Mouse (Mus musculus): ENCODE data around the gene Ubr3. TPM values are rescaled to one million over a fixed set of nuclear protein-coding genes. Genes with fewer than 3 reads are reported as not detected.
A peak's percentile ranks its signal among the peaks of the same experiment; 100 is the strongest.

Gene Ubr3
- polyA plus RNA-seq, 1 experiment from 2014 or later: 17.1 TPM

- no peak overlapping the region for H3K4me2 ChIP-seq
- WGBS: 59% methylated on average over 1 of the region's 1 CpGs
- no peaks in the 10 kb centered on the region for H3K27me3 ChIP-seq (ENCODE audit: control insufficient read depth, insufficient read depth, low read length)
Measured at GRCm38 (mm10) chr2:70035358-70035757, 138.3 kb downstream of the Ubr3 start.

DNA sequence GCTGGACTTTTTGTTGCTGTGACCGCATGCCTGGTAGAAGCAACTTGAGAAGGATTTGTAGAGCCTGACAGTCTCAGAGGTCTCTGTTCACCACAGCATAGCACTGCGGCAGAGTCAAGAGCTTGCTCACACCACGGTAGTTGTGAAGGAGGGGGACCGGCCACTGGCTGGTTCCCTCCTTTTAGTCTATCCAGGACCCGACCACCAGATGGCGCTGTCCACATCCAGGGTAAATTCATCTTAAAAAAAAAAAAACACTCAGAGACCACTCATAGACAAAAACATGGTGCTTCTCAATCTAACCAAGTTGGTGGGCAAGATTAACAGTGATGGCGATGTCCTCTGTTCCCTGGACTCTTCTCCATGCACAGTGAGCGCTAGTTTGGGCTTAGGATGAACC lies 140.2 kb downstream of the Ubr3 start:
- H3K27me3 ChIP-seq (ENCODE audit: control insufficient read depth, insufficient read depth, low read length): no peaks in the 10 kb centered on the region
- H3K9ac ChIP-seq (ENCODE audit: low read length): no peak overlapping the region
- H3K4me2 ChIP-seq: no peak overlapping the region
- no peaks in the 10 kb centered on the region for H3K36me3 ChIP-seq (ENCODE audit: control insufficient read depth, insufficient read depth, low read length)
- peaks cover 5% of the 10 kb centered on the region; the same call in 1 of the 2 replicates for H3K4me1 ChIP-seq (ENCODE audit: control insufficient read depth, insufficient read depth, low read length)
- no peak overlapping the region for H3K4me3 ChIP-seq (ENCODE audit: low read depth, low read length)
- H3K9me3 ChIP-seq (ENCODE audit: control insufficient read depth, low read length): no peaks in the 10 kb centered on the region
- ATAC-seq (ENCODE audit: low FRiP score) (no peak), DNase-seq (ENCODE audit: low spot score, missing footprints) (no peak)
- H3K27ac ChIP-seq (ENCODE audit: low read depth, low read length): no peak overlapping the region
- WGBS: 80% methylated on average over 8 of the region's 8 CpGs

More at GRCm38 (mm10) chr2:70035358-70035757, 138.3 kb downstream of the Ubr3 start:
- H3K4me3 ChIP-seq (ENCODE audit: low read depth, low read length): no peak overlapping the region
- H3K4me1 ChIP-seq (ENCODE audit: control insufficient read depth, insufficient read depth, low read length): peaks cover 5% of the 10 kb centered on the region; the same call in 1 of the 2 replicates
- ATAC-seq (ENCODE audit: low FRiP score) (no peak), DNase-seq (ENCODE audit: low spot score, missing footprints) (no peak)
- H3K9ac ChIP-seq (ENCODE audit: low read length): no peak overlapping the region
- H3K27ac ChIP-seq (ENCODE audit: low read depth, low read length): no peak overlapping the region
- H3K36me3 ChIP-seq (ENCODE audit: control insufficient read depth, insufficient read depth, low read length): no peaks in the 10 kb centered on the region
- H3K9me3 ChIP-seq (ENCODE audit: control insufficient read depth, low read length): no peaks in the 10 kb centered on the region

DNA sequence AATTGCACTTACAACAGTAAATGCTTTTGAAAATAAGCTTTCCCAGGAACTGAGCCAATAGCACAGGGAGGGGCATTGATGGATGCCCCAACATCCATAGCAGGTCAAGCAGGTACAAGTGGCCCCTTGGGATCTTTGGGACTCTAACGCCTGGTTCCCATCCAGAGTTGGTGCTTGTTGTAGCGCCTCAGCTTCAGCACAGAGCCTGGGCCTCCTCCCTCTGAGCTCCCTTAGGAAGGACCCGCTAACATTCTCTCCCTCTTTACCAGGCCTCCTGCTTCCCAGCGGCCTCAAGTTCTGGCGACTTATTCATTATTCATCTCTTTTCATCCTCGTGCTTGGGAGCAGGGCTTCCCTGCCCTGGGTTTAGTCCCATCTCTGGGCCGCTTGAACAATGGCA lies 141.7 kb downstream of the Ubr3 start, which contains the start of gene Myo3b:
Myo3b (plus strand) TSS at position 375 of the 400 bp plus-strand sequence.
- DNase-seq (ENCODE audit: low spot score, missing footprints): peak; percentile 84
- Histone ChIP-seq H3K9ac (ENCODE audit: low read length) (no peak within 1 kb of the TSS), H3K4me1 (ENCODE audit: control insufficient read depth, insufficient read depth, low read length) (peaks cover 5% of the 10 kb centered on the region; the same call in 1 of the 2 replicates), H3K27me3 (ENCODE audit: control insufficient read depth, insufficient read depth, low read length) (no peaks in the 10 kb centered on the region), H3K27ac (ENCODE audit: low read depth, low read length) (no peak within 1 kb of the TSS), H3K4me3 (ENCODE audit: low read depth, low read length) (no peak within 1 kb of the TSS), H3K36me3 (ENCODE audit: control insufficient read depth, insufficient read depth, low read length) (no peaks in the 10 kb centered on the region), H3K9me3 (ENCODE audit: control insufficient read depth, low read length) (no peaks in the 10 kb centered on the region), H3K4me2 (no peak within 1 kb of the TSS)
- WGBS: 25% methylated on average over 7 of the region's 7 CpGs
- ATAC-seq (ENCODE audit: low FRiP score): no peak

DNA sequence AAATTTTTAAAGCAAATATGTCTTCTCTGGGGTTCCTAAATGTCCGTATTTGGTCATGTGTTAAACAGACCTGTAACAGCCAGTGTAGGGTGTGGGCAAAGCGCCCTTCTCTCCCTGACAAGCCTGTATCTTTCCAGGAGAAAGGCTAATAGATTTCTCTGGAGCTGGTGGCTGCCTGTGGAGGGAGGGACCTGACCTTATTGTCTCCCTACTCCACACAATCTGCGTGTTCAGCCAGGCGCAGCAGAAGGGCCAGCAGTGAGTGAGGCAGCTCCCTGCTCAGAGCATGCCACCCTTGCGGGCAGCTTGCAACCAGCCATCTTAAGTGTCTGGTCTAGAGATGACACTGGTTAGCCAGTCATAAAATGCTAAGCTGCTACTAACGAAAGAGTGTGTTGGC lies 147.4 kb downstream of the Ubr3 start:
- Histone ChIP-seq H3K36me3 (ENCODE audit: control insufficient read depth, insufficient read depth, low read length) (no peaks in the 10 kb centered on the region), H3K4me3 (ENCODE audit: low read depth, low read length) (no peak overlapping the region), H3K4me1 (ENCODE audit: control insufficient read depth, insufficient read depth, low read length) (no peaks in the 10 kb centered on the region), H3K4me2 (no peak overlapping the region), H3K9me3 (ENCODE audit: control insufficient read depth, low read length) (no peaks in the 10 kb centered on the region), H3K27ac (ENCODE audit: low read depth, low read length) (no peak overlapping the region), H3K9ac (ENCODE audit: low read length) (no peak overlapping the region), H3K27me3 (ENCODE audit: control insufficient read depth, insufficient read depth, low read length) (no peaks in the 10 kb centered on the region)
- DNase-seq (ENCODE audit: low spot score, missing footprints): no peak
- 26% methylated on average over 6 of the region's 6 CpGs for WGBS
- peak; percentile 50; the same call in 1 of the 2 replicates for ATAC-seq (ENCODE audit: low FRiP score)

DNA sequence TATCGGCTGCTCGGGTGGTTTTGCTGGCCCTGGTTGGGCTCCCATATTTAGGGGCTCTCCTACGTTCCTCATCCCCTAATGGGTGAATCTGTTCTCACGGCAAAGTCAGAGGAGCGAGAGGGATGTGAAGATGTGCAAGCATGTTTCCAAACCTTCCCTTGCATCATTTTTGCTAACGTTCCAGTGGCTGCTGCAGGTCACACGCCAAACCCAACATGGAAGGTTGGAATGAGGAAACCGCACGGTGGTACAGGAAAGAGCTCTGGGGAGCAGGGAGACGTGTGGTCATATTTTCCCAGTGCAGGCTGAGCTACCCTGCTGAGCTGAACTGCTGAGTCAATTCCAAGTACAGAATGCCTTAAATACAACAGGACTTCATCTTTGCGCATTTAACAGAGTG lies 150.8 kb downstream of the Ubr3 start:
- H3K9me3 ChIP-seq (ENCODE audit: control insufficient read depth, low read length): no peaks in the 10 kb centered on the region
- H3K36me3 ChIP-seq (ENCODE audit: control insufficient read depth, insufficient read depth, low read length): no peaks in the 10 kb centered on the region
- H3K27me3 ChIP-seq (ENCODE audit: control insufficient read depth, insufficient read depth, low read length): no peaks in the 10 kb centered on the region
- WGBS: 88% methylated on average over 11 of the region's 11 CpGs
- DNase-seq (ENCODE audit: low spot score, missing footprints) (peak; percentile 45), ATAC-seq (ENCODE audit: low FRiP score) (no peak)
- H3K9ac ChIP-seq (ENCODE audit: low read length): no peak overlapping the region
- H3K27ac ChIP-seq (ENCODE audit: low read depth, low read length): no peak overlapping the region
- no peak overlapping the region for H3K4me3 ChIP-seq (ENCODE audit: low read depth, low read length)
- H3K4me2 ChIP-seq: no peak overlapping the region
- no peaks in the 10 kb centered on the region for H3K4me1 ChIP-seq (ENCODE audit: control insufficient read depth, insufficient read depth, low read length)

- Histone ChIP-seq H3K9me3 (ENCODE audit: control insufficient read depth, low read length) (no peaks in the 10 kb centered on the region), H3K9ac (ENCODE audit: low read length) (no peak overlapping the region), H3K27me3 (ENCODE audit: control insufficient read depth, insufficient read depth, low read length) (no peaks in the 10 kb centered on the region), H3K36me3 (ENCODE audit: control insufficient read depth, insufficient read depth, low read length) (no peaks in the 10 kb centered on the region), H3K4me3 (ENCODE audit: low read depth, low read length) (no peak overlapping the region), H3K4me1 (ENCODE audit: control insufficient read depth, insufficient read depth, low read length) (no peaks in the 10 kb centered on the region), H3K27ac (ENCODE audit: low read depth, low read length) (no peak overlapping the region), H3K4me2 (no peak overlapping the region)
- 89% methylated on average over 9 of the region's 9 CpGs for WGBS
- ATAC-seq (ENCODE audit: low FRiP score) (no peak), DNase-seq (ENCODE audit: low spot score, missing footprints) (peak; percentile 78)
Measured at GRCm38 (mm10) chr2:70053803-70054202, 156.8 kb downstream of the Ubr3 start.

DNA sequence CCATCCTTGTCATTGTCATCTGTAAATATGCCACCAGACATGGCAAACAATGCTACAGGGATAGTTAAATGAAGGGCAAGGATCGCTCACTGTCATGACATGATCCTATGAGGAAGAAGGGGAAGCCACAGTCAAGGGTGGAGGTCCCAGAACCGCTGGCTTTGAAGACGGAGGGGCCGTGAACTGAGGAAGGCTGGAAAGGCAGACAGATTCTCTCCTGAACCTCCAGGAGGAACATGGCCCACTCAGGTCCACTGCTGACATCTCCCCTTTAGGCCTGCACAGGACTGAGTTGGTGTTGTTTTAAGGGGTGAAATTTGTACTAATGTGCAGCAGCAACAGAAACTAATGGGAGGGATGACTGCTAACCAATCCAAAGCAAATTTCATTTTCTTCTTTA lies 161.2 kb downstream of the Ubr3 start:
- Histone ChIP-seq H3K9ac (ENCODE audit: low read length) (no peak overlapping the region), H3K36me3 (ENCODE audit: control insufficient read depth, insufficient read depth, low read length) (no peaks in the 10 kb centered on the region), H3K9me3 (ENCODE audit: control insufficient read depth, low read length) (no peaks in the 10 kb centered on the region), H3K4me3 (ENCODE audit: low read depth, low read length) (no peak overlapping the region), H3K4me2 (no peak overlapping the region), H3K27me3 (ENCODE audit: control insufficient read depth, insufficient read depth, low read length) (no peaks in the 10 kb centered on the region), H3K4me1 (ENCODE audit: control insufficient read depth, insufficient read depth, low read length) (peaks cover 4% of the 10 kb centered on the region; the same call in 1 of the 2 replicates), H3K27ac (ENCODE audit: low read depth, low read length) (no peak overlapping the region)
- ATAC-seq (ENCODE audit: low FRiP score) (no peak), DNase-seq (ENCODE audit: low spot score, missing footprints) (peak; percentile 31)
- WGBS: 88% methylated on average over 4 of the region's 4 CpGs

GRCm38 (mm10) chr2:70060359-70061345 lies 163.6 kb downstream of the Ubr3 start:
- Histone ChIP-seq H3K9me3 (ENCODE audit: control insufficient read depth, low read length) (no peaks in the 10 kb centered on the region), H3K4me1 (ENCODE audit: control insufficient read depth, insufficient read depth, low read length) (peaks cover 4% of the 10 kb centered on the region; the same call in 1 of the 2 replicates), H3K36me3 (ENCODE audit: control insufficient read depth, insufficient read depth, low read length) (no peaks in the 10 kb centered on the region), H3K4me3 (ENCODE audit: low read depth, low read length) (no peak overlapping the region), H3K4me2 (no peak overlapping the region), H3K27ac (ENCODE audit: low read depth, low read length) (no peak overlapping the region), H3K27me3 (ENCODE audit: control insufficient read depth, insufficient read depth, low read length) (no peaks in the 10 kb centered on the region), H3K9ac (ENCODE audit: low read length) (no peak overlapping the region)
- ATAC-seq (ENCODE audit: low FRiP score) (peak; percentile 35; the same call in 1 of the 2 replicates), DNase-seq (ENCODE audit: low spot score, missing footprints) (peak; percentile 83)
- WGBS: 46% methylated on average over 11 of the region's 11 CpGs

- DNase-seq (ENCODE audit: low spot score, missing footprints) (peak; percentile 66), ATAC-seq (ENCODE audit: low FRiP score) (no peak)
- Histone ChIP-seq H3K9ac (ENCODE audit: low read length) (no peak overlapping the region), H3K4me3 (ENCODE audit: low read depth, low read length) (no peak overlapping the region), H3K4me1 (ENCODE audit: control insufficient read depth, insufficient read depth, low read length) (peaks cover 6% of the 10 kb centered on the region; the same call in 1 of the 2 replicates), H3K4me2 (no peak overlapping the region), H3K9me3 (ENCODE audit: control insufficient read depth, low read length) (no peaks in the 10 kb centered on the region), H3K27me3 (ENCODE audit: control insufficient read depth, insufficient read depth, low read length) (no peaks in the 10 kb centered on the region), H3K36me3 (ENCODE audit: control insufficient read depth, insufficient read depth, low read length) (no peaks in the 10 kb centered on the region), H3K27ac (ENCODE audit: low read depth, low read length) (no peak overlapping the region)
- WGBS: 89% methylated on average over 6 of the region's 6 CpGs
Measured at GRCm38 (mm10) chr2:70065116-70065515, 168.1 kb downstream of the Ubr3 start.

Data from midbrain, embryonic 11.5 days (tissue).